Mouse (Mus musculus): ENCODE results near the gene S100a5. TPM values are rescaled to one million over a fixed set of nuclear protein-coding genes. Genes with fewer than 3 reads are reported as not detected.

Gene S100a5
- polyA plus RNA-seq, 1 experiment from 2014 or later, result not detected

- Histone ChIP-seq H3K36me3 (replicated peaks) (no peaks in the 10 kb centered on the region), H3K27me3 (ENCODE audit: poor library complexity, severe bottlenecking) (no peaks in the 10 kb centered on the region), H3K9me3 (no peaks in the 10 kb centered on the region), H3K4me3 (no peak overlapping the region), H3K27ac (no peak overlapping the region), H3K4me1 (no peaks in the 10 kb centered on the region)
- WGBS, result 52% methylated on average over 7 of the region's 7 CpGs
- peak; percentile 27 for DNase-seq (ENCODE audit: extremely low spot score, low spot score)
These were observed 31.3 kb downstream of the S100a5 start for GRCm38 (mm10) chr3:90639511-90640154.

- H3K36me3 ChIP-seq (replicated peaks), result no peaks in the 10 kb centered on the region
- H3K4me3 ChIP-seq, result no peak overlapping the region
- 89% methylated on average over 7 of the region's 7 CpGs for WGBS
These were observed 32.7 kb downstream of the S100a5 start for GRCm38 (mm10) chr3:90640981-90641380.

GRCm38 (mm10) chr3:90644220-90644619 is 35.9 kb downstream of the S100a5 start:
- no peaks in the 10 kb centered on the region for H3K27me3 ChIP-seq (ENCODE audit: poor library complexity, severe bottlenecking)
- no peaks in the 10 kb centered on the region for H3K36me3 ChIP-seq (replicated peaks)
- no peak overlapping the region for H3K4me3 ChIP-seq
- no peaks in the 10 kb centered on the region for H3K9me3 ChIP-seq
- DNase-seq (ENCODE audit: extremely low spot score, low spot score), result no peak
- 51% methylated on average over 3 of the region's 3 CpGs for whole genome bisulfite sequencing
- no peak overlapping the region for H3K27ac ChIP-seq
- H3K4me1 ChIP-seq, result no peaks in the 10 kb centered on the region

More at GRCm38 (mm10) chr3:90640981-90641380, 32.7 kb downstream of the S100a5 start:
- Histone ChIP-seq H3K4me1 (no peaks in the 10 kb centered on the region), H3K27ac (no peak overlapping the region), H3K9me3 (no peaks in the 10 kb centered on the region), H3K27me3 (ENCODE audit: poor library complexity, severe bottlenecking) (no peaks in the 10 kb centered on the region)
- no peak for DNase-seq (ENCODE audit: extremely low spot score, low spot score)

GRCm38 (mm10) chr3:90647291-90647690 is 39.0 kb downstream of the S100a5 start:
- Histone ChIP-seq H3K9me3 (no peaks in the 10 kb centered on the region), H3K4me3 (no peak overlapping the region), H3K27me3 (ENCODE audit: poor library complexity, severe bottlenecking) (no peaks in the 10 kb centered on the region), H3K4me1 (no peaks in the 10 kb centered on the region), H3K36me3 (replicated peaks) (no peaks in the 10 kb centered on the region), H3K27ac (no peak overlapping the region)
- DNase-seq (ENCODE audit: extremely low spot score, low spot score), result no peak
- 91% methylated on average over 1 of the region's 1 CpGs for WGBS

GRCm38 (mm10) chr3:90648981-90649380 is 40.7 kb downstream of the S100a5 start:
- Histone ChIP-seq H3K36me3 (replicated peaks) (no peaks in the 10 kb centered on the region), H3K4me1 (no peaks in the 10 kb centered on the region), H3K27me3 (ENCODE audit: poor library complexity, severe bottlenecking) (no peaks in the 10 kb centered on the region), H3K4me3 (no peak overlapping the region), H3K9me3 (no peaks in the 10 kb centered on the region), H3K27ac (no peak overlapping the region)
- DNase-seq (ENCODE audit: extremely low spot score, low spot score), result no peak

GRCm38 (mm10) chr3:90649832-90650231 is 41.5 kb downstream of the S100a5 start:
- Histone ChIP-seq H3K4me3 (no peak overlapping the region), H3K36me3 (replicated peaks) (no peaks in the 10 kb centered on the region), H3K27ac (no peak overlapping the region), H3K9me3 (no peaks in the 10 kb centered on the region), H3K4me1 (no peaks in the 10 kb centered on the region), H3K27me3 (ENCODE audit: poor library complexity, severe bottlenecking) (no peaks in the 10 kb centered on the region)
- WGBS, result 89% methylated on average over 2 of the region's 2 CpGs
- no peak for DNase-seq (ENCODE audit: extremely low spot score, low spot score)

GRCm38 (mm10) chr3:90652878-90653508 is 44.7 kb downstream of the S100a5 start:
- H3K4me1 ChIP-seq, result no peaks in the 10 kb centered on the region
- no peak overlapping the region for H3K4me3 ChIP-seq
- H3K9me3 ChIP-seq, result no peaks in the 10 kb centered on the region
- no peaks in the 10 kb centered on the region for H3K27me3 ChIP-seq (ENCODE audit: poor library complexity, severe bottlenecking)
- DNase-seq (ENCODE audit: extremely low spot score, low spot score), result peak; percentile 65
- no peaks in the 10 kb centered on the region for H3K36me3 ChIP-seq (replicated peaks)
- H3K27ac ChIP-seq, result no peak overlapping the region
- 35% methylated on average over 5 of the region's 5 CpGs for WGBS

GRCm38 (mm10) chr3:90653717-90654116 is 45.4 kb downstream of the S100a5 start, which contains the start of gene S100a7a:
TSS of gene S100a7a (plus strand) at chr3:90654017.
- no peaks in the 10 kb centered on the region for H3K9me3 ChIP-seq
- H3K36me3 ChIP-seq (replicated peaks), result no peaks in the 10 kb centered on the region
- no peaks in the 10 kb centered on the region for H3K27me3 ChIP-seq (ENCODE audit: poor library complexity, severe bottlenecking)
- DNase-seq (ENCODE audit: extremely low spot score, low spot score), result no peak
- no peaks in the 10 kb centered on the region for H3K4me1 ChIP-seq
- H3K4me3 ChIP-seq, result no peak within 1 kb of the TSS
- no peak within 1 kb of the TSS for H3K27ac ChIP-seq

GRCm38 (mm10) chr3:90657405-90657804 is 49.1 kb downstream of the S100a5 start:
- no peaks in the 10 kb centered on the region for H3K36me3 ChIP-seq (replicated peaks)
- WGBS, result 77% methylated on average over 4 of the region's 4 CpGs
- no peaks in the 10 kb centered on the region for H3K9me3 ChIP-seq
- H3K27ac ChIP-seq, result no peak overlapping the region
- no peaks in the 10 kb centered on the region for H3K27me3 ChIP-seq (ENCODE audit: poor library complexity, severe bottlenecking)
- H3K4me3 ChIP-seq, result no peak overlapping the region
- no peaks in the 10 kb centered on the region for H3K4me1 ChIP-seq
- no peak for DNase-seq (ENCODE audit: extremely low spot score, low spot score)

GRCm38 (mm10) chr3:90659364-90660044 is 51.2 kb downstream of the S100a5 start:
- Histone ChIP-seq H3K27ac (no peak overlapping the region), H3K4me3 (no peak overlapping the region), H3K27me3 (ENCODE audit: poor library complexity, severe bottlenecking) (no peaks in the 10 kb centered on the region), H3K36me3 (replicated peaks) (no peaks in the 10 kb centered on the region), H3K4me1 (no peaks in the 10 kb centered on the region), H3K9me3 (no peaks in the 10 kb centered on the region)
- no peak for DNase-seq (ENCODE audit: extremely low spot score, low spot score)

Other genes starting within 250 kb of the S100a5 start
- 18.8 and 20.9 TPM in 2 replicates for gene Slc27a3, start 218.6 kb upstream of the S100a5 start, polyA plus RNA-seq (2016; fragmentation: Nextera tagmentation; extraction: Ambion mirVana)
- 40.9 and 41.9 TPM in 2 replicates for gene Ints3, start 174.9 kb upstream of the S100a5 start, polyA plus RNA-seq (2016; fragmentation: Nextera tagmentation; extraction: Ambion mirVana)
- 2.0 and 2.3 TPM in 2 replicates for gene Npr1, start 142.7 kb upstream of the S100a5 start, polyA plus RNA-seq (2016; fragmentation: Nextera tagmentation; extraction: Ambion mirVana)
- gene Ilf2, start 132.4 kb upstream of the S100a5 start, polyA plus RNA-seq (2016; fragmentation: Nextera tagmentation; extraction: Ambion mirVana), result 344 and 355 TPM in 2 replicates
- 58.9 and 59.6 TPM in 2 replicates for gene Snapin, start 117.5 kb upstream of the S100a5 start, polyA plus RNA-seq (2016; fragmentation: Nextera tagmentation; extraction: Ambion mirVana)
- gene Chtop, start 99.0 kb upstream of the S100a5 start, polyA plus RNA-seq (2016; fragmentation: Nextera tagmentation; extraction: Ambion mirVana), result 176 and 192 TPM in 2 replicates
- 4.4 and 7.9 TPM in 2 replicates for gene S100a1, start 94.1 kb upstream of the S100a5 start, polyA plus RNA-seq (2016; fragmentation: Nextera tagmentation; extraction: Ambion mirVana)
- gene S100a13, start 94.1 kb upstream of the S100a5 start, polyA plus RNA-seq (2016; fragmentation: Nextera tagmentation; extraction: Ambion mirVana), result 7.8 and 8.2 TPM in 2 replicates
- not detected in 2 replicates for gene S100a14, start 81.7 kb upstream of the S100a5 start, polyA plus RNA-seq (2016; fragmentation: Nextera tagmentation; extraction: Ambion mirVana)
- 25.8 and 26.5 TPM in 2 replicates for gene S100a16, start 71.3 kb upstream of the S100a5 start, polyA plus RNA-seq (2016; fragmentation: Nextera tagmentation; extraction: Ambion mirVana)
- gene S100a3, start 47.9 kb upstream of the S100a5 start, polyA plus RNA-seq (2016; fragmentation: Nextera tagmentation; extraction: Ambion mirVana), result not detected in 2 replicates
- gene S100a2, start 18.3 kb upstream of the S100a5 start, polyA plus RNA-seq (2016; fragmentation: Nextera tagmentation; extraction: Ambion mirVana), result not detected in 2 replicates
- not detected in 2 replicates for gene Gm42674, start 6.6 kb upstream of the S100a5 start, polyA plus RNA-seq (2016; fragmentation: Nextera tagmentation; extraction: Ambion mirVana)
- gene S100a4, start 4.8 kb upstream of the S100a5 start, polyA plus RNA-seq (2016; fragmentation: Nextera tagmentation; extraction: Ambion mirVana), result 0.47 TPM in 1 of 2 replicates, not detected in the other
- 22.4 and 23.2 TPM in 2 replicates for gene S100a6, start 4.4 kb downstream of the S100a5 start, polyA plus RNA-seq (2016; fragmentation: Nextera tagmentation; extraction: Ambion mirVana)
- gene S100a7a, start 45.5 kb downstream of the S100a5 start, polyA plus RNA-seq (2016; fragmentation: Nextera tagmentation; extraction: Ambion mirVana), result not detected in 2 replicates
- gene S100a8, start 60.5 kb downstream of the S100a5 start, polyA plus RNA-seq (2016; fragmentation: Nextera tagmentation; extraction: Ambion mirVana), result 0.33 TPM in 1 of 2 replicates, not detected in the other
- not detected in 2 replicates for gene S100a9, start 87.2 kb downstream of the S100a5 start, polyA plus RNA-seq (2016; fragmentation: Nextera tagmentation; extraction: Ambion mirVana)
- gene Pglyrp4, start 118.4 kb downstream of the S100a5 start, polyA plus RNA-seq (2016; fragmentation: Nextera tagmentation; extraction: Ambion mirVana), result not detected in 2 replicates
- not detected in 2 replicates for gene Gm5849, start 169.4 kb downstream of the S100a5 start, polyA plus RNA-seq (2016; fragmentation: Nextera tagmentation; extraction: Ambion mirVana)

Measured in forebrain, embryonic 10.5 days (tissue).